Mouse (Mus musculus) forebrain, embryonic 13.5 days (tissue): Measurements from ENCODE around the gene Naa50. TPM values are rescaled to one million over a fixed set of nuclear protein-coding genes. Genes with fewer than 3 reads are reported as not detected.

Experiments
- polyA plus RNA-seq: library from polyadenylated mRNA; unstranded; fragments of >200 nt; fragmentation: Nextera tagmentation; extraction: Ambion mirVana; gene quantifications from 2 replicates; pipeline ENCODE4 v1.2.1, GENCODE M21; 2015

Naa50 gene
- polyA plus RNA-seq, 1 experiment from 2014 or later = 90.4 TPM

Other genes with a start within 250 kb of the Naa50 start
- gene Qtrt2, start 213.0 kb upstream of the Naa50 start, polyA plus RNA-seq = 29.6 and 30.8 TPM in 2 replicates
- gene Zdhhc23, start 160.0 kb upstream of the Naa50 start, polyA plus RNA-seq = 0.76 and 1.2 TPM in 2 replicates
- 2.1 and 2.9 TPM in 2 replicates for gene Gramd1c, start 76.5 kb upstream of the Naa50 start, polyA plus RNA-seq
- 63.6 and 73.3 TPM in 2 replicates for gene Atp6v1a, start 125 bp upstream of the Naa50 start, polyA plus RNA-seq
- gene Usf3, start 33.4 kb downstream of the Naa50 start, polyA plus RNA-seq = 3.3 and 3.7 TPM in 2 replicates
- gene Sidt1, start 193.4 kb downstream of the Naa50 start, polyA plus RNA-seq = 0.67 and 0.70 TPM in 2 replicates
- 26.8 and 28.2 TPM in 2 replicates for gene Spice1, start 207.3 kb downstream of the Naa50 start, polyA plus RNA-seq